Comparison of ENCODE assay signal across 9 mouse cellular contexts in the genomic region with DNA sequence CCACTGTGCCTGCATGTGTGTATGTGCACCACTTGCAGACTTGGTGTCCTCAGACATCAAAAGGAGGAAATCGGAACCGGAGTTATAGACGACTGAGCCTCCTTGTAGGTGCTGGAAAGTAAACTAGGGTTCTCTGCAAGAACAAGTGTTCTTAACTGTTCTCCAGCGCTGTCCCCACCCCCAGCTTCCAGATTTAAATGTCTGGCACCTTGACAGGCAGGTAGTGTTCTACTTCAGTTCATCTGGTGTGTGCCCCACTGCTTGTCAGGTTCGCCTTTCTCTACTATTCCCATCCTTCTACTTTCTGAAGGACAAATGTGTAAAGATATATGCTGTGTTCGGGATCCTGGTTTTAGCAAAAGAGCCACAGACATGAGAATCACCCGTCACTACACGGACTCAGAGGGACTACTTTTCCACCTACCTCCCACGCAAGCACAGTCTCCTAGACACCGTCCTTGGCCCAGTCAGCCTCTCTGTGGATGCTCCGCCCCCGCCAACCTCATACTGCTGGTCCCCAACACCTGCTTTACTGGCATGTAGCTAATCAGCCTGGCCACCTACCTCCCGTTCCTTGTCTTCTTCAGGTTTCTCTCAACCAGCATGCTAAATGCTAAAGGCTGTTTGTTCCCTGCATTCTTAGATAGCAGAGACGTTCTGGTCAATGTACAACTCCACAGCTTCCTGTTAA. TPM values are rescaled to one million over a fixed set of nuclear protein-coding genes. Genes with fewer than 3 reads are reported as not detected.
DNase-seq lines count a peak whose midpoint lies in the region; ATAC-seq and TF ChIP-seq lines count a peak whose summit lies in the region.
"Had no signal": no experiment of that assay in that cellular context is flagged by ENCODE, and none has a peak within 500 bp of the region (broad histone marks: within the 10 kb centered on the region; RNA-seq: fewer than 3 reads in every experiment).

No protein-coding gene starts in this region.

- intact Hi-C loops in left cerebral cortex, postnatal 36 days (cut with DNase I): no loop called here

- peak; percentile 72 to 87 for DNase-seq in adrenal gland, adult (ENCODE audit: inconsistent age in 2 of 2, low spot score in 1 of 2)
- DNase-seq in adrenal gland, postnatal 4 days (ENCODE audit: low spot score in 2 of 2): no peak
- DNase-seq in adrenal gland, adult 18-20 months (ENCODE audit: low spot score in 2 of 2): peak; percentile 46 to 52
- DNase-seq in left cerebral cortex, postnatal 36 days (ENCODE audit: low spot score in 2 of 2): peak; percentile 71 to 75
- DNase-seq in thymus, postnatal 36 days: no peak
- no peak for DNase-seq in forebrain, postnatal 0 days

- H3K4me3 ChIP-seq in heart, embryonic 12.5 days: no peak overlapping the region
- no peak overlapping the region for H3K4me3 ChIP-seq in forebrain, postnatal 0 days (ENCODE audit: low read depth, low read length)
- H3K4me3 ChIP-seq in hindbrain, embryonic 12.5 days: no peak overlapping the region
- H3K4me3 ChIP-seq: neural tube, embryonic 13.5 days had no signal

- no peaks in the 10 kb centered on the region for H3K27me3 ChIP-seq in heart, embryonic 12.5 days (replicated peaks)
- no peaks in the 10 kb centered on the region for H3K27me3 ChIP-seq in forebrain, postnatal 0 days (ENCODE audit: insufficient read depth, low read length)
- H3K27me3 ChIP-seq in hindbrain, embryonic 12.5 days: no peaks in the 10 kb centered on the region
- H3K27me3 ChIP-seq: neural tube, embryonic 13.5 days had no signal

- H3K9me3 ChIP-seq in heart, embryonic 12.5 days (replicated peaks): no peaks in the 10 kb centered on the region
- H3K9me3 ChIP-seq in forebrain, postnatal 0 days (ENCODE audit: low read length): no peaks in the 10 kb centered on the region
- H3K9me3 ChIP-seq in hindbrain, embryonic 12.5 days (replicated peaks): no peaks in the 10 kb centered on the region
- H3K9me3 ChIP-seq: neural tube, embryonic 13.5 days had no signal

- peaks cover 30% of the 10 kb centered on the region for H3K36me3 ChIP-seq in heart, embryonic 12.5 days
- 0 out of 2 replicates have a peak, but pooled peaks cover 5% of the 10 kb centered on the region for H3K36me3 ChIP-seq in forebrain, postnatal 0 days (ENCODE audit: insufficient read depth)
- H3K36me3 ChIP-seq in hindbrain, embryonic 12.5 days: peaks cover 19% of the 10 kb centered on the region

- H3K4me1 ChIP-seq in heart, embryonic 12.5 days (replicated peaks): peaks cover 44% of the 10 kb centered on the region
- peaks cover 10% of the 10 kb centered on the region; the same call in 1 of the 2 replicates for H3K4me1 ChIP-seq in forebrain, postnatal 0 days (ENCODE audit: insufficient read depth)
- H3K4me1 ChIP-seq in hindbrain, embryonic 12.5 days: peaks cover 13% of the 10 kb centered on the region

- 0 out of 2 replicates have a peak overlapping the region, but pooled peaks have one; percentile 39 for H3K9ac ChIP-seq in heart, embryonic 12.5 days
- H3K9ac ChIP-seq in forebrain, postnatal 0 days: no peak overlapping the region
- H3K9ac ChIP-seq in hindbrain, embryonic 12.5 days: no peak overlapping the region
- H3K9ac ChIP-seq: neural tube, embryonic 13.5 days had no signal

- no peak for TF ChIP-seq CTCF in forebrain, postnatal 0 days (IDR thresholded peaks at IDR 0.05; ENCODE audit: low read depth)

- WGBS in heart, embryonic 12.5 days: 68% methylated on average over 14 of the region's 14 CpGs
- 89% methylated on average over 14 of the region's 14 CpGs for WGBS in forebrain, postnatal 0 days
- WGBS in hindbrain, embryonic 12.5 days: 91% methylated on average over 14 of the region's 14 CpGs

- ATAC-seq in heart, embryonic 12.5 days (ENCODE audit: insufficient number of reproducible peaks, low FRiP score): no peak
- no peak for ATAC-seq in forebrain, postnatal 0 days
- no peak for ATAC-seq in hindbrain, embryonic 12.5 days (ENCODE audit: low FRiP score)

- peak overlapping the region; percentile 46; the same call in 1 of the 2 replicates for H3K27ac ChIP-seq in heart, embryonic 12.5 days (ENCODE audit: poor library complexity, severe bottlenecking)
- H3K27ac ChIP-seq in forebrain, postnatal 0 days (ENCODE audit: low read depth, low read length): no peak overlapping the region
- no peak overlapping the region for H3K27ac ChIP-seq in hindbrain, embryonic 12.5 days
- H3K27ac ChIP-seq: neural tube, embryonic 13.5 days had no signal

- peak overlapping the region; percentile 11 for H3K4me2 ChIP-seq in heart, embryonic 12.5 days
- no peak overlapping the region for H3K4me2 ChIP-seq in forebrain, postnatal 0 days (ENCODE audit: low read depth)
- no peak overlapping the region for H3K4me2 ChIP-seq in hindbrain, embryonic 12.5 days (replicated peaks)
- H3K4me2 ChIP-seq: neural tube, embryonic 13.5 days had no signal

RNA-seq across cellular contexts. Expression of gene Rab40c, which starts 6.2 kb away (rescaled TPM):
- 10 to 100 TPM; 36.4 to 38.1 TPM for total RNA-seq in adrenal gland, postnatal 4 days (2021)
- 10 to 100 TPM; 20.6 to 32.6 TPM for total RNA-seq in adrenal gland, adult 18-20 months (2021)
- 17.1 and 18.1 TPM in 2 replicates for polyA plus RNA-seq in heart, embryonic 12.5 days (2016; fragmentation: Nextera tagmentation; extraction: Ambion mirVana)
- total RNA-seq in left cerebral cortex, postnatal 36 days (2021): 10 to 100 TPM; 46.1 to 58.0 TPM
- total RNA-seq in forebrain, postnatal 0 days (2014; rRNA removed): 30.9 and 31.4 TPM in 2 replicates
- 40.3 and 46.1 TPM in 2 replicates for polyA plus RNA-seq in forebrain, postnatal 0 days (2015; fragmentation: Nextera tagmentation; extraction: Ambion mirVana)
- polyA plus RNA-seq in hindbrain, embryonic 12.5 days (2016; fragmentation: Nextera tagmentation; extraction: Ambion mirVana): 42.1 and 43.6 TPM in 2 replicates

RNA-seq across cellular contexts. Expression of gene Pigq, which starts 31.4 kb away (rescaled TPM):
- 100 to 1,000 TPM in 1 of 2 experiments, 10 to 100 TPM in 1; 97.7 to 115 TPM for total RNA-seq in adrenal gland, postnatal 4 days (2021)
- total RNA-seq in adrenal gland, adult 18-20 months (2021): 100 to 1,000 TPM; 110 to 111 TPM
- 69.8 and 72.1 TPM in 2 replicates for polyA plus RNA-seq in heart, embryonic 12.5 days (2016; fragmentation: Nextera tagmentation; extraction: Ambion mirVana)
- 100 to 1,000 TPM; 106 to 120 TPM for total RNA-seq in left cerebral cortex, postnatal 36 days (2021)
- total RNA-seq in forebrain, postnatal 0 days (2014; rRNA removed): 42.2 and 50.6 TPM in 2 replicates
- 58.1 and 63.7 TPM in 2 replicates for polyA plus RNA-seq in forebrain, postnatal 0 days (2015; fragmentation: Nextera tagmentation; extraction: Ambion mirVana)
- 53.6 and 57.5 TPM in 2 replicates for polyA plus RNA-seq in hindbrain, embryonic 12.5 days (2016; fragmentation: Nextera tagmentation; extraction: Ambion mirVana)

RNA-seq across cellular contexts. Expression of gene Nhlrc4, which starts 31.4 kb away (rescaled TPM):
- 1 to 10 TPM in 1 of 2 experiments, under 1 TPM in 1; 0.54 to 1.5 TPM for total RNA-seq in adrenal gland, postnatal 4 days (2021)
- total RNA-seq in adrenal gland, adult 18-20 months (2021): not detected
- polyA plus RNA-seq in heart, embryonic 12.5 days (2016; fragmentation: Nextera tagmentation; extraction: Ambion mirVana): 0.36 and 1.2 TPM in 2 replicates
- under 1 TPM in 1 of 2 experiments, not detected in 1; 0.30 TPM for total RNA-seq in left cerebral cortex, postnatal 36 days (2021)
- not detected in 2 replicates for total RNA-seq in forebrain, postnatal 0 days (2014; rRNA removed)
- 0.44 TPM in 1 of 2 replicates, not detected in the other for polyA plus RNA-seq in forebrain, postnatal 0 days (2015; fragmentation: Nextera tagmentation; extraction: Ambion mirVana)
- 0.27 TPM in 1 of 2 replicates, not detected in the other for polyA plus RNA-seq in hindbrain, embryonic 12.5 days (2016; fragmentation: Nextera tagmentation; extraction: Ambion mirVana)
- polyA plus RNA-seq: neural tube, embryonic 13.5 days had no signal

RNA-seq across cellular contexts. Expression of gene Wfikkn1, which starts 32.7 kb away (rescaled TPM):
- 1 to 10 TPM; 5.1 to 5.2 TPM for total RNA-seq in adrenal gland, postnatal 4 days (2021)
- 1 to 10 TPM in 1 of 2 experiments, under 1 TPM in 1; 0.93 to 2.0 TPM for total RNA-seq in adrenal gland, adult 18-20 months (2021)
- polyA plus RNA-seq in heart, embryonic 12.5 days (2016; fragmentation: Nextera tagmentation; extraction: Ambion mirVana): 0.19 and 0.40 TPM in 2 replicates
- 1 to 10 TPM; 1.4 to 1.5 TPM for total RNA-seq in left cerebral cortex, postnatal 36 days (2021)
- total RNA-seq in forebrain, postnatal 0 days (2014; rRNA removed): 0.23 and 1.5 TPM in 2 replicates
- polyA plus RNA-seq in forebrain, postnatal 0 days (2015; fragmentation: Nextera tagmentation; extraction: Ambion mirVana): 0.28 and 0.29 TPM in 2 replicates
- 0.29 and 0.90 TPM in 2 replicates for polyA plus RNA-seq in hindbrain, embryonic 12.5 days (2016; fragmentation: Nextera tagmentation; extraction: Ambion mirVana)

RNA-seq across cellular contexts. Expression of gene Mettl26, which starts 38.5 kb away (rescaled TPM):
- 10 to 100 TPM; 80.4 to 81.3 TPM for total RNA-seq in adrenal gland, postnatal 4 days (2021)
- 100 to 1,000 TPM in 1 of 2 experiments, 10 to 100 TPM in 1; 97.4 to 106 TPM for total RNA-seq in adrenal gland, adult 18-20 months (2021)
- polyA plus RNA-seq in heart, embryonic 12.5 days (2016; fragmentation: Nextera tagmentation; extraction: Ambion mirVana): 31.3 and 36.1 TPM in 2 replicates
- total RNA-seq in left cerebral cortex, postnatal 36 days (2021): 10 to 100 TPM; 33.3 to 36.4 TPM
- 37.0 and 41.7 TPM in 2 replicates for total RNA-seq in forebrain, postnatal 0 days (2014; rRNA removed)
- polyA plus RNA-seq in forebrain, postnatal 0 days (2015; fragmentation: Nextera tagmentation; extraction: Ambion mirVana): 43.1 and 62.2 TPM in 2 replicates
- 48.7 and 53.2 TPM in 2 replicates for polyA plus RNA-seq in hindbrain, embryonic 12.5 days (2016; fragmentation: Nextera tagmentation; extraction: Ambion mirVana)

Comparison
In these comparisons a context has a peak if more than half of its experiments do, and no peak if none do; other contexts are left out.
1. DNase-seq: peak in adrenal gland, adult (2 of 2), adrenal gland, adult 18-20 months (2 of 2) and left cerebral cortex, postnatal 36 days (2 of 2); none in adrenal gland, postnatal 4 days (0 of 2), thymus, postnatal 36 days (0 of 2) and forebrain, postnatal 0 days (single experiment).